Mouse (Mus musculus) embryonic facial prominence, embryonic 13.5 days (tissue): ENCODE measurements around the gene Map1lc3a. TPM values are rescaled to one million over a fixed set of nuclear protein-coding genes. Genes with fewer than 3 reads are reported as not detected.

Experiments used
- ATAC-seq: fragments of 200-750 bp; cut with Nextera tagmentation; 2 replicates; pipeline ENCODE4 v1.8.0; 2017; ENCODE audit warnings: low read depth; ENCODE audit not compliant: insufficient number of reproducible peaks, insufficient read depth, low FRiP score, low TSS enrichment
- H3K27ac ChIP-seq: fragments of 300-500 bp; sonication (generic); 2 replicates; pipeline ENCODE4 v1.5.1; 2015; ENCODE audit warnings: moderate library complexity, mild to moderate bottlenecking, inconsistent platforms
- H3K27me3 ChIP-seq: fragments of 300-500 bp; sonication (generic); 2 replicates; pipeline ENCODE4 v1.6.1; 2015; ENCODE audit warnings: mild to moderate bottlenecking, inconsistent platforms
- H3K36me3 ChIP-seq: fragments of 300-500 bp; sonication (generic); 2 replicates; pipeline ENCODE4 v1.6.1; 2015; ENCODE audit warnings: mild to moderate bottlenecking, inconsistent platforms
- H3K4me1 ChIP-seq: fragments of 300-500 bp; sonication (generic); 2 replicates; pipeline ENCODE4 v1.6.1; 2015; ENCODE audit warnings: inconsistent platforms
- H3K4me2 ChIP-seq: fragments of 300-500 bp; sonication (generic); 2 replicates; pipeline ENCODE4 v1.6.1; 2015; ENCODE audit warnings: moderate library complexity, mild to moderate bottlenecking, inconsistent platforms
- H3K4me3 ChIP-seq: fragments of 300-500 bp; sonication (generic); 2 replicates; pipeline ENCODE4 v1.5.1; 2015; ENCODE audit warnings: mild to moderate bottlenecking, inconsistent platforms
- H3K9ac ChIP-seq: fragments of 300-500 bp; sonication (generic); 2 replicates; pipeline ENCODE4 v1.6.1; 2015; ENCODE audit warnings: mild to moderate bottlenecking, inconsistent platforms
- H3K9me3 ChIP-seq: fragments of 300-500 bp; sonication (generic); 2 replicates; pipeline ENCODE4 v1.6.1; 2016; ENCODE audit warnings: inconsistent platforms
- WGBS: fragments of 180-500 bp; shearing (Covaris S2); methylation state at CpG from one replicate; pipeline ENCODE4 v1.1.7; 2015; ENCODE audit warnings: mixed read lengths; 5-methylcytosine and 5-hydroxymethylcytosine counted together
- polyA plus RNA-seq: library from polyadenylated mRNA; unstranded; fragments of >200 nt; fragmentation: Nextera tagmentation; extraction: Ambion mirVana; gene quantifications from 2 replicates; pipeline ENCODE4 v1.2.1, GENCODE M21; 2015

The Map1lc3a gene
- polyA plus RNA-seq, 1 experiment from 2014 or later, result 239 TPM

DNA sequence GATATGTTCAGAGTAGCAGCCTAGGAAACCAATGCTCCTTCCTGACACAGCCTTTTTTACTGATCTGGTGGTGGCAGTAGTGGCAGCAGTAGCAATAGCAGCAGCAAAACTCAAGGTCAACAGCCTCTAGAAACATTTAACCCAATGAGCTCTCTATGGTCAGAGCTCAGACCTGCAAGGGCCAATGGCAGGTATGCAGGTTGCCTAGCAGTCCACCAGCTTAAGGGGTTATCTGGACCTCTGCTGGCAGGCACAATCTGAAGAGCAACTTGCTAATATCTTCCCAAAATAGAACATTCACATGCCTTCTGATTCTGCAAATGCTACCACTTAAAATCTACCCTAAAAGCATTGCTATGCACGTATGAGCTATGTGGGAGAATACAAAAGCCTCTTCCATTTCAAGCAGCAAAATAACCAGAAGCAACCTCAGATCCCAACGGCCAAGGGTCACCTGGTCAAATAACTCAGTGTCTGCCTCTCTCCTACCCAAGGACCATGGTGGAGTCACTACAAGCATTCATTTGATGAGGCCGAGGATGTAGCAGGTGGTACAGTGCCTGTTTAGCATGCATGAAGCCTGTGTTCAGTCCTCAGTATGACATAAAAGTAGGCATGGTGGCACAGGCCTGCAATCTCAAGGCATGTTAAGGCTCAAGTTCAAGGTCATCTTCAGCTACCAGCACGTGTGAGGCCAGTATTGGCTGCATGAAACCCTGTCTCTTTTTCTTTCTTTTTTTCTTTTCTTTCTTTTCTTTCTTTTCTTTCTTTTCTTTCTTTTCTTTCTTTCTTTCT is 11.6 kb downstream of the Map1lc3a start:
- Histone ChIP-seq H3K9me3 (no peaks in the 10 kb centered on the region), H3K36me3 (peaks cover 61% of the 10 kb centered on the region), H3K4me2 (no peak overlapping the region), H3K27me3 (no peaks in the 10 kb centered on the region), H3K4me1 (no peaks in the 10 kb centered on the region), H3K4me3 (no peak overlapping the region), H3K27ac (no peak overlapping the region), H3K9ac (no peak overlapping the region)
- WGBS, result 88% methylated on average over 4 of the region's 4 CpGs
- no peak for ATAC-seq

- no peak overlapping the region for H3K27ac ChIP-seq
- H3K36me3 ChIP-seq, result peaks cover 55% of the 10 kb centered on the region
- no peaks in the 10 kb centered on the region for H3K4me1 ChIP-seq
- WGBS, result 91% methylated on average over 8 of the region's 8 CpGs
- H3K4me2 ChIP-seq, result no peak overlapping the region
- H3K9ac ChIP-seq, result no peak overlapping the region
- no peaks in the 10 kb centered on the region for H3K9me3 ChIP-seq
- ATAC-seq, result no peak
- no peaks in the 10 kb centered on the region for H3K27me3 ChIP-seq
- no peak overlapping the region for H3K4me3 ChIP-seq
These were observed 14.0 kb downstream of the Map1lc3a start for GRCm38 (mm10) chr2:155290066-155290465.

- H3K4me3 ChIP-seq, result no peak overlapping the region
- H3K36me3 ChIP-seq, result peaks cover 77% of the 10 kb centered on the region
- no peak overlapping the region for H3K9ac ChIP-seq
- H3K4me1 ChIP-seq, result no peaks in the 10 kb centered on the region
- no peaks in the 10 kb centered on the region for H3K9me3 ChIP-seq
- no peak for ATAC-seq
- 92% methylated on average over 2 of the region's 2 CpGs for WGBS
- no peak overlapping the region for H3K27ac ChIP-seq
- H3K27me3 ChIP-seq, result no peaks in the 10 kb centered on the region
- H3K4me2 ChIP-seq, result no peak overlapping the region
These were observed 17.3 kb downstream of the Map1lc3a start for GRCm38 (mm10) chr2:155293382-155293781.

DNA sequence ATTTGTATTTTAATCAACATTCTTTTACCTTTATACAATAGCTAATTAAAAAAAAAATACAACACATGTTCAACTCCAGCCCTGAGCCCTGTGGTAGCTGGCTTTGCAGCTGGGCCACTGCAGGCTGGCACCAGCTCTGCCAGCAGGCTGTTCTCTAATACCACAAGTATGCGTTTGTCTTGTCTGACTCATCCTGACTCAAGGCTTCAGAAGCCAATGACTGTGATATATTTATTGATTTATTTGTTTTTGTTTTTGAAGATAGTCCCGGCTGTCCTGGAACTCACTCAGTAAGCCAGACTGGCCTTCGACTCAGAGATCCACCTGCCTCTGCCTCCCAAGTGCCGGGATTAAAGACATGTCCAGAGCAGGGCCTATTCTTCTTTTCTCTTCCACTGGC is 17.8 kb downstream of the Map1lc3a start:
- no peak overlapping the region for H3K4me2 ChIP-seq
- no peak overlapping the region for H3K4me3 ChIP-seq
- peaks cover 82% of the 10 kb centered on the region for H3K36me3 ChIP-seq
- H3K27ac ChIP-seq, result no peak overlapping the region
- ATAC-seq, result no peak
- no peak overlapping the region for H3K9ac ChIP-seq
- 91% methylated on average over 4 of the region's 4 CpGs for WGBS
- H3K9me3 ChIP-seq, result no peaks in the 10 kb centered on the region
- no peaks in the 10 kb centered on the region for H3K4me1 ChIP-seq
- H3K27me3 ChIP-seq, result no peaks in the 10 kb centered on the region

DNA sequence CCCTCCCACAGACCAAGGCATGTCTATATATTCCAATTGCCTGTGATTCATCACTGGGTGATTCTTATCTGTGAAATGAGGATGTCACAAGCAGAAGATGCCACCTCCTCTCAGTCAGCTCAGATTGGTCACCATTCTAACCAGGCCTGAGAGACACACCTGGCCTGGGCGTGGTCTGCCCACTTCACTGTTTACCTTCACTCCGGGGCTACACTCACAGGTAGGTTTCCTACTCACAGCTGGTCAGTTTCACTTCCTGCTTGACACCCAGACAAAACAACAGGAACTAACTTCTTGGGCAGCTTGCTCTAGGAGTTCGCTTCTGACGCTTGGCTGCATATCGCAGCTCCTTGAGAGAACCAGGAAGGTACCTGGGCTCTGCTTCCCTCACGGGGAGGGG is 19.4 kb downstream of the Map1lc3a start:
- no peak for ATAC-seq
- H3K4me2 ChIP-seq, result no peak overlapping the region
- no peaks in the 10 kb centered on the region for H3K27me3 ChIP-seq
- peaks cover 86% of the 10 kb centered on the region for H3K36me3 ChIP-seq
- WGBS, result 95% methylated on average over 6 of the region's 6 CpGs
- no peak overlapping the region for H3K4me3 ChIP-seq
- H3K4me1 ChIP-seq, result no peaks in the 10 kb centered on the region
- no peak overlapping the region for H3K27ac ChIP-seq
- H3K9me3 ChIP-seq, result no peaks in the 10 kb centered on the region
- H3K9ac ChIP-seq, result no peak overlapping the region

DNA sequence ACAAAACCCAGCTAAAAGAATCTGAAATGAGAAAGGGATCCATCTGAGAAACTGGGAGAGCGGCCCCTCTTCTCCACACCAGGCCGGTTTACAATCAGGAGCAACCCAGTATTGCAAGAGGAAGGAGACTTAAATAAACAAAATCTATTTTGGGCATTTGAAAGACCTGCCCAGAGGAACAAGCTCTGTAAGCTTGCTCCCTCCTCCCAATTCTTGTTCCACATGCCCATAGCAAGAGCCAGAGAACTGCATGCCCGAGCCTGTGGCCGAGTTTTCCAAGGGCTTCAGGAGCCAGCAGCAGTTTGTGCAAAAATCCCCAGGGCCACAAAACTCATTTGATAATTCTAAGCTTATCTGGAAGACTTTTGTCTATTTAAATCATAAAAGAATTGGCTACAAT is 23.5 kb downstream of the Map1lc3a start:
- no peaks in the 10 kb centered on the region for H3K27me3 ChIP-seq
- H3K4me3 ChIP-seq, result no peak overlapping the region
- 86% methylated on average over 4 of the region's 4 CpGs for WGBS
- peaks cover 64% of the 10 kb centered on the region for H3K36me3 ChIP-seq
- no peak overlapping the region for H3K4me2 ChIP-seq
- no peaks in the 10 kb centered on the region for H3K9me3 ChIP-seq
- H3K27ac ChIP-seq, result no peak overlapping the region
- no peak for ATAC-seq
- H3K4me1 ChIP-seq, result no peaks in the 10 kb centered on the region
- no peak overlapping the region for H3K9ac ChIP-seq

DNA sequence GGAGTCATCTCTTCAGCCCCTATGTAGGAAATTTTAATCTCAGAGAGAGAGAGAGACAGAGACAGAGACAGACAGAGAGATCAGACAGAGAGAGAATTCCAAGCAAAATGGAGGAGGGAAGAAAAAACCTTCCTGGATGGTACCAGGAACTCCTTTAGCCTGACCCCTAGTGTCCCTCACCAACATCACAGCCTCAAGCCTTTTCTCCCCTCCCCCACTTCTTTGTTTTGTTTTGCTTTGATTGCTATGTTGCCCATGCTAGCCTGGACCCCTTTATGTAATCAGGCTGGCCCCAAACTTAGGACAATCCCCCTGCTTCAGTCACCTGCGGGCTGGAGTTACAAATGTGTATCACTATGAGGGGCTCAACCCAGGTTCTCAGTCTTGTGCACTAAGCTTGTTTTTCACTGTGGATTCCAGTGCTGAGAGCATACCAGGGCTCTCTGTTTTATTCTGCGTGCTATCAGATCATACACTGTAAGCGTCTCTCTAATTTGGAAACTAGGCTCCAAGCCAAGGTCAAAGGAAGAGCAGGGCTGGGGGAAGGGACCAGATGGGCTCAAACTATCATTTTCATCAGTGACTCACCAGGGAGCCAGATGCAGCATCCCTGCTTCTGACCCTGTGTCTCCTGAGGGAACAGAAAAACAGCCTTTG is 33.0 kb downstream of the Map1lc3a start:
- no peak for ATAC-seq
- peaks cover 43% of the 10 kb centered on the region for H3K36me3 ChIP-seq
- H3K9ac ChIP-seq, result no peak overlapping the region
- H3K9me3 ChIP-seq, result no peaks in the 10 kb centered on the region
- WGBS, result 28% methylated on average over 3 of the region's 3 CpGs
- H3K4me1 ChIP-seq, result peaks cover 8% of the 10 kb centered on the region
- H3K27ac ChIP-seq, result peak overlapping the region; percentile 60; the same call in 1 of the 2 replicates
- no peak overlapping the region for H3K4me3 ChIP-seq
- H3K4me2 ChIP-seq, result no peak overlapping the region
- no peaks in the 10 kb centered on the region for H3K27me3 ChIP-seq

DNA sequence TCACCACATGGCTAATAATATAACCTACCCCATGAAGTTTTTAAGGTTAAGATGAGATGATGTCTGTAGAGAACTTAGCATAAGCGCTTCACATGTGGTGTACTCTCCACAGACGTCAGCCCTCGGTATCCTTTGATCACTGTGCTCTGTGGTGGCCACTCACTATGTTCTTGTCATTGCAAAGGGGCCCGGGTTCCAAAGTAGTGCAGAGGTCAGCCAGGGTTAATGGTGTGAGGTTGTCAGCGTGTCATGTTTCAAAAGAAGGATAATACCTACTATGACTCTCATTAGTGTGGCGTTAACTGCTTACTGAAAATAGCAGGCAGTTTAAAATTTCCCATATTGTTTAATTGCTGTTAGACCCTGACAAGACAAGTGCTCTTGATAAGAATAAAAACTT is 37.6 kb downstream of the Map1lc3a start:
- no peak overlapping the region for H3K27ac ChIP-seq
- WGBS, result 41% methylated on average over 6 of the region's 6 CpGs

GRCm38 (mm10) chr2:155318618-155319017 is 42.5 kb downstream of the Map1lc3a start:
- no peaks in the 10 kb centered on the region for H3K27me3 ChIP-seq
- WGBS, result 89% methylated on average over 2 of the region's 2 CpGs

More for the DNA sequence above, 37.6 kb downstream of the Map1lc3a start:
- peaks cover 41% of the 10 kb centered on the region for H3K36me3 ChIP-seq
- H3K9me3 ChIP-seq, result no peaks in the 10 kb centered on the region
- no peak overlapping the region for H3K4me3 ChIP-seq
- peaks cover 8% of the 10 kb centered on the region for H3K4me1 ChIP-seq
- ATAC-seq, result no peak
- no peaks in the 10 kb centered on the region for H3K27me3 ChIP-seq
- no peak overlapping the region for H3K4me2 ChIP-seq
- no peak overlapping the region for H3K9ac ChIP-seq

DNA sequence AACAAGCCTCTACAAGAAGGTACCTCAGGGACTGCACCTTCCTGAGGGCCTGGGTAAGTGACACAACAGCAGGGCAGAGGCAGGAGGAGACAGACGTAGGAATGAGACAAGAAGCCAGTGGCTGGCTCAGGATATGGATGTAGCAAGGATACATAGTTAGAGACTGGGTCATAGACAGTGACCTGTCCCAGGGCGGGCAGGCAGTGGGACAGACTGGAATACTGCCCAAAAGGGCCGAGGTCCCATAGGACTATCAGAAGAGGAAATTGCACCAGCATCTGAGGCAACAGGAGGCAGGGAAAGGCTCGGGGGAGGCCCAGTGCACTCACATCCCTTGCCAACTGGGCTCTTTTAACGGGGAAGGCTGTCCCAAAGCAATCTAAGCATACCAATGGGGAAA is 44.5 kb downstream of the Map1lc3a start:
- Histone ChIP-seq H3K27ac (no peak overlapping the region), H3K4me1 (no peaks in the 10 kb centered on the region; the same call in 1 of the 2 replicates), H3K27me3 (no peaks in the 10 kb centered on the region), H3K9me3 (no peaks in the 10 kb centered on the region), H3K36me3 (peaks cover 38% of the 10 kb centered on the region), H3K4me2 (no peak overlapping the region), H3K4me3 (no peak overlapping the region), H3K9ac (no peak overlapping the region)
- 69% methylated on average over 5 of the region's 5 CpGs for WGBS
- no peak for ATAC-seq

More at GRCm38 (mm10) chr2:155318618-155319017, 42.5 kb downstream of the Map1lc3a start:
- ATAC-seq, result no peak
- Histone ChIP-seq H3K4me1 (no peaks in the 10 kb centered on the region; the same call in 1 of the 2 replicates), H3K36me3 (peaks cover 45% of the 10 kb centered on the region), H3K9ac (no peak overlapping the region), H3K4me2 (no peak overlapping the region), H3K4me3 (no peak overlapping the region), H3K27ac (no peak overlapping the region), H3K9me3 (no peaks in the 10 kb centered on the region)

DNA sequence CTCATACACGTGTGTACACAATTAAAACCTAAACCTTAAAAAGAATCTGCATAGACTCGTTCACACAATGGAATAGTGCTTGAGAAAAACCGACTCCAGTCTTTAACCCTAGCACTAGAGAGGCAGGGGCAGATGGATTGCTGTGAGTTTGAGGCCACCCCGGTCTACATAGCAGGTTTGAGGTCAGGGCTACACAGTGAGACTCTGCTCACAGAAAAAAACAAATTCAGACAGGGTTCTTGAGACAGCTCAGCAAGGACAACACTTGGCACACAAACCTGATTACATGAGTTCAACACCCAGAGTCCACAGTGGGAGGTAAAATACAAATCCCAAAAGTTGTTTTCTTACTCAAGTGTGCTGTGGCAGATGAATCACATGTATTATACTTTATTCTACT is 49.9 kb downstream of the Map1lc3a start:
- no peak overlapping the region for H3K9ac ChIP-seq
- no peaks in the 10 kb centered on the region for H3K9me3 ChIP-seq
- no peaks in the 10 kb centered on the region for H3K27me3 ChIP-seq
- H3K4me2 ChIP-seq, result no peak overlapping the region
- 91% methylated on average over 4 of the region's 4 CpGs for WGBS
- H3K4me1 ChIP-seq, result no peaks in the 10 kb centered on the region
- H3K27ac ChIP-seq, result no peak overlapping the region
- no peak overlapping the region for H3K4me3 ChIP-seq
- ATAC-seq, result no peak
- peaks cover 51% of the 10 kb centered on the region for H3K36me3 ChIP-seq
